Mouse (Mus musculus) hindbrain, embryonic 12.5 days (tissue): ENCODE data around the gene Gm20388. TPM values are rescaled to one million over a fixed set of nuclear protein-coding genes. Genes with fewer than 3 reads are reported as not detected.

Source experiments
- ATAC-seq: fragments of 200-750 bp; cut with Nextera tagmentation; 2 replicates; pipeline ENCODE4 v1.8.0; 2017; ENCODE audit warnings: moderate TSS enrichment; ENCODE audit not compliant: low FRiP score
- H3K27ac ChIP-seq: fragments of 300-500 bp; sonication (generic); 2 replicates; pipeline ENCODE4 v1.5.1; 2016; ENCODE audit warnings: mild to moderate bottlenecking
- H3K27me3 ChIP-seq: fragments of 300-500 bp; sonication (generic); 2 replicates; pipeline ENCODE4 v1.6.1; 2016; ENCODE audit warnings: mild to moderate bottlenecking
- H3K36me3 ChIP-seq: fragments of 300-500 bp; sonication (generic); 2 replicates; pipeline ENCODE4 v1.6.1; 2016; ENCODE audit warnings: mild to moderate bottlenecking
- H3K4me1 ChIP-seq: fragments of 300-500 bp; sonication (generic); 2 replicates; pipeline ENCODE4 v1.6.1; 2016
- H3K4me2 ChIP-seq: fragments of 300-500 bp; sonication (generic); replicated peaks from 2 replicates; pipeline ENCODE4 v1.6.1; 2016; ENCODE audit warnings: mild to moderate bottlenecking
- H3K4me3 ChIP-seq: fragments of 300-500 bp; sonication (generic); 2 replicates; pipeline ENCODE4 v1.5.1; 2016; ENCODE audit warnings: mild to moderate bottlenecking
- H3K9ac ChIP-seq: fragments of 300-500 bp; sonication (generic); 2 replicates; pipeline ENCODE4 v1.6.1; 2016; ENCODE audit warnings: mild to moderate bottlenecking, moderate library complexity
- H3K9me3 ChIP-seq: fragments of 300-500 bp; sonication (generic); replicated peaks from 2 replicates; pipeline ENCODE4 v1.6.1; 2016; ENCODE audit warnings: mild to moderate bottlenecking
- WGBS: fragments of 180-500 bp; shearing (Covaris S2); methylation state at CpG from one replicate; pipeline ENCODE4 v1.1.7; 2016; 5-methylcytosine and 5-hydroxymethylcytosine counted together
- polyA plus RNA-seq: library from polyadenylated mRNA; unstranded; fragments of >200 nt; fragmentation: Nextera tagmentation; extraction: Ambion mirVana; gene quantifications from 2 replicates; pipeline ENCODE4 v1.2.1, GENCODE M21; 2016

The Gm20388 gene
- polyA plus RNA-seq, 1 experiment from 2014 or later, result not detected

GRCm38 (mm10) chr8:119917415-119917814 is 6.8 kb downstream of the Gm20388 start:
- Histone ChIP-seq H3K36me3 (0 out of 2 replicates have a peak, but pooled peaks cover 6% of the 10 kb centered on the region), H3K4me1 (peaks cover 38% of the 10 kb centered on the region), H3K4me3 (no peak overlapping the region), H3K27ac (no peak overlapping the region), H3K27me3 (no peaks in the 10 kb centered on the region), H3K9ac (no peak overlapping the region), H3K9me3 (no peaks in the 10 kb centered on the region), H3K4me2 (no peak overlapping the region)
- 96% methylated on average over 3 of the region's 3 CpGs for WGBS
- ATAC-seq, result no peak

- Histone ChIP-seq H3K9me3 (no peaks in the 10 kb centered on the region), H3K36me3 (0 out of 2 replicates have a peak, but pooled peaks cover 6% of the 10 kb centered on the region), H3K4me1 (peaks cover 31% of the 10 kb centered on the region), H3K4me3 (no peak overlapping the region), H3K4me2 (no peak overlapping the region), H3K9ac (no peak overlapping the region), H3K27ac (no peak overlapping the region; the same call in 1 of the 2 replicates), H3K27me3 (no peaks in the 10 kb centered on the region)
- ATAC-seq, result no peak
- 92% methylated on average over 1 of the region's 1 CpGs for WGBS
Measured at GRCm38 (mm10) chr8:119918155-119918567, 7.5 kb downstream of the Gm20388 start.

DNA sequence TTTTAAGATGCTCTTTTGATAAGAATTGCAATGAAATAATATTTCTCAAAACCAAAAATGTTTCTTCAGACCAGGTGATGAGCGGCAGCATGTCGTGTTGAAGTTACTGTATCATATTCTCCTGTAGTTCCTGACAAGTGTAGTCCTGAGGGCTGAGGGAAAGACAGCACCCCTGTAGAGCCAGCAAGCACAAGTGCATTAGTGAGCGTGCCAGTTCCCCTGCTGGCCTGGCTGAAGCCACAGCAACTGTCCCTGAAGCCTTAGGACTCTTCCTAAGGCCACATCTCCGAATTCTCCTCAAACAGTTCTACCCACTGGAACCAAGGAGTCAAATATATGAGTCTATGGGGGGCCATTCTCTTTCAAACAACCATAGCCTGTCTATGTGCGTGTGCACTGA is 12.6 kb downstream of the Gm20388 start:
- no peak overlapping the region for H3K4me3 ChIP-seq
- no peaks in the 10 kb centered on the region for H3K9me3 ChIP-seq
- H3K4me1 ChIP-seq, result peaks cover 14% of the 10 kb centered on the region
- WGBS, result 70% methylated on average over 5 of the region's 5 CpGs
- H3K9ac ChIP-seq, result no peak overlapping the region
- no peak for ATAC-seq
- 0 out of 2 replicates have a peak, but pooled peaks cover 6% of the 10 kb centered on the region for H3K36me3 ChIP-seq
- H3K27me3 ChIP-seq, result no peaks in the 10 kb centered on the region
- no peak overlapping the region for H3K4me2 ChIP-seq
- no peak overlapping the region for H3K27ac ChIP-seq

GRCm38 (mm10) chr8:119925428-119925827 is 14.8 kb downstream of the Gm20388 start:
- Histone ChIP-seq H3K36me3 (no peaks in the 10 kb centered on the region), H3K4me2 (no peak overlapping the region), H3K4me3 (no peak overlapping the region), H3K27ac (no peak overlapping the region), H3K27me3 (no peaks in the 10 kb centered on the region), H3K4me1 (peaks cover 16% of the 10 kb centered on the region), H3K9ac (no peak overlapping the region), H3K9me3 (no peaks in the 10 kb centered on the region)
- ATAC-seq, result no peak
- WGBS, result 91% methylated on average over 4 of the region's 4 CpGs

DNA sequence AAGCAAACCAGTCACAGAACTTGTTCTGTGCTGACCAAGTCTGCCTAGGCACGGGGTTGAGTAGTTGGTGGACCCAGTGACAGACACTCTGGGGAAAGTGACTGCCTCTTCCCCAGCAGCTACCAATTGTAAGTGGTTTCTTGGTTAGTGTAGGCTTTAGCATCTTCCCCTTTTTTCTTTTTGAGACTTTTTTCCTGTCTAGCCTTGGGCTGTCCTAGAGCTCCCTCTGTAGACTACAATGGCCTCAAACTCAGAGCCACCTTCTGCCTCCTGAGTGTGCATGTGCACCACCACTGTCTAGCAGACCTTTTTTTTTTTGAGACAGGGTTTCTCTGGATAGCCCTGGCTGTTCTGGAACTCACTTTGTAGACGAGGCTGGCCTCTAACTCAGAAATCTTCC is 15.8 kb downstream of the Gm20388 start:
- Histone ChIP-seq H3K36me3 (no peaks in the 10 kb centered on the region), H3K4me1 (peaks cover 18% of the 10 kb centered on the region), H3K4me3 (no peak overlapping the region), H3K9ac (no peak overlapping the region), H3K4me2 (no peak overlapping the region), H3K9me3 (no peaks in the 10 kb centered on the region), H3K27me3 (no peaks in the 10 kb centered on the region), H3K27ac (no peak overlapping the region)
- 82% methylated on average over 2 of the region's 2 CpGs for WGBS
- ATAC-seq, result no peak

DNA sequence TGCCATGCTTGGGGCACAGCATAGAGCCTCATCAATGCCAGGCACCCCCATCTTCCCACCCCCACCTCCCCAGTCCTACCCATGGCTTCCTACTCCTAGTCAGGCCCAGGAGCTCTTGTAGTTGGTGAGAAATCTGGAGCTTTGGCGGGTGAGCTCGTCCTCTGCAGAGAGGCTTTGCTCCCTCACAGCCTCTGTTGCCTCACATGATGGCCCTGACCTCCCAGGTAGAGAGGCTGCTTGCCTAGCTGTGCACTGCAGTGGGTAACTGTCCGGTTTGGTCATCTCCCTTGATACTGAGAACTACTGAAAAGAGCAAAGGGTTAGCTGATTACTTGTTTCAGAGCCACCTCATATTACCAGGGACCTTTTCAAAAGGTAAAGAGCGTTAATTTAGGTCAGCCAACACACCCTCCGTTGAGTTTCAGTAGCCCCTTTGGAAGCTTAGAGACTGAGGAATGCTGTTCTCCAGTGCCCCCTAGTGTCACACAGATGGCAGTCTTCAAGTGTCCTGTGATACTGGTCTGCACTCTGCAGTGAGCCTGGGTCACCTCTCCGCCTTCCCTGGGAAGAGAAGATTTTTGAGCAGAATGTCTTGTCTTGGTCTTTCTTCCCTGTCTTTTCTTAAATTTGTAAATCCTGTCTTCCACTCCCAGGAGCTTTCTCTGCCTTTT is 16.9 kb downstream of the Gm20388 start:
- 44% methylated on average over 6 of the region's 6 CpGs for WGBS
- H3K4me2 ChIP-seq, result no peak overlapping the region
- H3K36me3 ChIP-seq, result peaks cover 8% of the 10 kb centered on the region; the same call in 1 of the 2 replicates
- no peaks in the 10 kb centered on the region for H3K27me3 ChIP-seq
- no peaks in the 10 kb centered on the region for H3K9me3 ChIP-seq
- no peak for ATAC-seq
- H3K27ac ChIP-seq, result no peak overlapping the region
- H3K9ac ChIP-seq, result no peak overlapping the region
- no peak overlapping the region for H3K4me3 ChIP-seq
- peaks cover 18% of the 10 kb centered on the region for H3K4me1 ChIP-seq

GRCm38 (mm10) chr8:119931317-119931716 is 20.7 kb downstream of the Gm20388 start:
- no peak overlapping the region for H3K4me3 ChIP-seq

DNA sequence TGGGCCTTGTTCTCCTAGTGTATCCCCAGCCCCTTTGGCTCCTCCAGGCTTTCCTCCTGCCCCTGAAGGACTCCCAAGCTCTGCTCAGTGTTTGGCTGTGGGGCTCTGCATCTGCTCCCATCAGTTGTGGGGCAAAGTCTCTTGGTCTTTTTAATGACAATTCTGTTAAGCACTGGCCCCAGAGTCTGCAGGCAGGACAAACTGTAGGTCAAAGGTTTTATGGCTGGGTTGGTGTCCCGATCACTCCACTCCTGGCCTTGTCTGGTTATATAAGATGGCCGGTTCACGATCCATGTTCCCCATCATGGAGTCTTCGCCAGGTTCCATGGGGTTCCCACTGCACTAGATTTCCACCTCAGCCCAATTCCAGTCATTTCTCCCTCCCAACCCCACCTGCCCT is 23.0 kb downstream of the Gm20388 start:
- no peak for ATAC-seq
- Histone ChIP-seq H3K36me3 (peaks cover 35% of the 10 kb centered on the region), H3K27me3 (no peaks in the 10 kb centered on the region), H3K4me3 (no peak overlapping the region), H3K9me3 (no peaks in the 10 kb centered on the region), H3K27ac (no peak overlapping the region), H3K9ac (no peak overlapping the region), H3K4me1 (peaks cover 6% of the 10 kb centered on the region; the same call in 1 of the 2 replicates), H3K4me2 (no peak overlapping the region)
- 97% methylated on average over 4 of the region's 4 CpGs for WGBS

More at GRCm38 (mm10) chr8:119931317-119931716, 20.7 kb downstream of the Gm20388 start:
- WGBS, result 86% methylated on average over 4 of the region's 4 CpGs
- H3K36me3 ChIP-seq, result peaks cover 24% of the 10 kb centered on the region
- H3K9ac ChIP-seq, result no peak overlapping the region
- H3K9me3 ChIP-seq, result no peaks in the 10 kb centered on the region
- no peak overlapping the region for H3K4me2 ChIP-seq
- peaks cover 11% of the 10 kb centered on the region for H3K4me1 ChIP-seq
- H3K27me3 ChIP-seq, result no peaks in the 10 kb centered on the region
- no peak for ATAC-seq
- H3K27ac ChIP-seq, result no peak overlapping the region

DNA sequence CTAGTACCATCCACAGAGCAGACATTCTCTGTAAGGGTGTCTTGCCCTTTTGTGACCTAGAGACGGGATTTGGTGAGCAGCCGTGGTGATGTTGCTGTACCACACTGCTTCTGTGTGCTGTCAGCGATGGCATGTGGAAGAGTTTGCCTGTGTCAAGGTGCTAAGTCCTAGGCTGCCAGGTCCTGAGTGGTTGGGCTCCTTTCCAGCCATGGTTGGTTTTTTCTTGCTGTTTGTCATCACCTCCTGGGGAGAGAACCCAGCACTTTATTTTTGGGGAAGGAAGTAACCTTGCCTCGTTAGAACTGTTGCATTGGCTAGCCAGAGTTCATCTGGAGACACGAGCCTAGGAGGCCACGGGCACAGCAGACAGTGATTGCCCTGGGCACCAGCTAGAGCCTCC is 24.9 kb downstream of the Gm20388 start:
- 84% methylated on average over 6 of the region's 6 CpGs for WGBS
- Histone ChIP-seq H3K27me3 (no peaks in the 10 kb centered on the region), H3K9ac (no peak overlapping the region), H3K4me2 (no peak overlapping the region), H3K4me3 (no peak overlapping the region), H3K4me1 (peaks cover 3% of the 10 kb centered on the region; the same call in 1 of the 2 replicates), H3K27ac (no peak overlapping the region), H3K36me3 (peaks cover 38% of the 10 kb centered on the region), H3K9me3 (no peaks in the 10 kb centered on the region)
- no peak for ATAC-seq

- Histone ChIP-seq H3K9ac (no peak overlapping the region), H3K4me2 (no peak overlapping the region), H3K27ac (no peak overlapping the region), H3K36me3 (peaks cover 39% of the 10 kb centered on the region), H3K9me3 (no peaks in the 10 kb centered on the region), H3K27me3 (no peaks in the 10 kb centered on the region), H3K4me3 (no peak overlapping the region), H3K4me1 (peaks cover 2% of the 10 kb centered on the region; the same call in 1 of the 2 replicates)
- ATAC-seq, result no peak
- 81% methylated on average over 7 of the region's 7 CpGs for WGBS
Measured at GRCm38 (mm10) chr8:119938481-119938880, 27.8 kb downstream of the Gm20388 start.

DNA sequence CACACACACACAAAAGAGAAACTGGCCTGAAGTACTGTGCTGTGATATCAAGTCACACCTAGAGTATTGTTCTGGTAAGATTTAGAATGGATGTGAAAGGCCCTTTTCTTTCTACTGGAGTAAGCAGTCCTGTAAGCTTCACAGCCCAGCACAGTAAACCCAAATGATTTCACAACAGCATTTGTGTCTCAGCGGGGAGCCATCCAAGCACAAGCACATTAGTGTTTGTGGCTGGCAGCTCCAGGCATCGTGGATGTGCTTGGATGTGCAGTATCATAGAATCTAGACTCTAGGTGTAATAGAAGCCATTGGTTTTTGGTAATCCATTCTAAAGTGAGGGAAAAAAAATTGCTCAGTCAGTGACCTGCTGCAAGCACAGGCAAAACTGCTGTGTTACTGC is 28.7 kb downstream of the Gm20388 start:
- no peaks in the 10 kb centered on the region for H3K27me3 ChIP-seq
- H3K9me3 ChIP-seq, result no peaks in the 10 kb centered on the region
- peaks cover 2% of the 10 kb centered on the region; the same call in 1 of the 2 replicates for H3K4me1 ChIP-seq
- WGBS, result 78% methylated on average over 2 of the region's 2 CpGs
- peaks cover 43% of the 10 kb centered on the region for H3K36me3 ChIP-seq
- H3K4me2 ChIP-seq, result no peak overlapping the region
- no peak overlapping the region for H3K9ac ChIP-seq
- no peak overlapping the region for H3K27ac ChIP-seq
- no peak overlapping the region for H3K4me3 ChIP-seq
- ATAC-seq, result no peak

- H3K27me3 ChIP-seq, result no peaks in the 10 kb centered on the region
- peaks cover 50% of the 10 kb centered on the region for H3K36me3 ChIP-seq
- no peak for ATAC-seq
- WGBS, result 94% methylated on average over 18 of the region's 18 CpGs
- peaks cover 2% of the 10 kb centered on the region; the same call in 1 of the 2 replicates for H3K4me1 ChIP-seq
- H3K9ac ChIP-seq, result no peak overlapping the region
- no peaks in the 10 kb centered on the region for H3K9me3 ChIP-seq
- no peak overlapping the region for H3K4me3 ChIP-seq
- H3K27ac ChIP-seq, result no peak overlapping the region
- H3K4me2 ChIP-seq, result no peak overlapping the region
Measured at GRCm38 (mm10) chr8:119941471-119941870, 30.8 kb downstream of the Gm20388 start.

DNA sequence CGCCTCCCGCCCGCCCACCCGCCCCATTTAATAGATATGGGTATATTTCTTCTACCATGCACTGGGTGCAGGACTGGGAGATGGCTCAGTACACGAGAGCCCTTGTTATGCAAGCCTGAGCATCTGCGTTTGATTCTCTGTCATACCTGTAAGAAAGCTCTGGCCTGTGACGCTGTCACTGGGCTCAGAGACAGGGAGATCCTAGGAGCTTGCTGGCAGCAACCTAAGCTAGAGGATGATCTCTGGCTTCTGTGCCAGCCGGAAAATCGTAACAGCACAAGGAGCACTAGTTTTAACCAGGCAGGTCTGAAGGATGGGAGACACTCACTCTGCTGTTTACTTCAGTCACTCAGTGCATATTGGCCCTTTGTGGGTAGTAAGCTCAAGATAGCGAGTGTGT is 33.0 kb downstream of the Gm20388 start:
- no peak overlapping the region for H3K27ac ChIP-seq
- WGBS, result 95% methylated on average over 10 of the region's 10 CpGs
- H3K4me1 ChIP-seq, result peaks cover 5% of the 10 kb centered on the region
- no peak overlapping the region for H3K9ac ChIP-seq
- no peak overlapping the region for H3K4me3 ChIP-seq
- no peak for ATAC-seq
- H3K4me2 ChIP-seq, result no peak overlapping the region
- H3K36me3 ChIP-seq, result peaks cover 61% of the 10 kb centered on the region
- no peaks in the 10 kb centered on the region for H3K9me3 ChIP-seq
- no peaks in the 10 kb centered on the region for H3K27me3 ChIP-seq
